Mouse (Mus musculus) midbrain, embryonic 11.5 days (tissue): Measurements from ENCODE around the gene Dnah12. TPM values are rescaled to one million over a fixed set of nuclear protein-coding genes. Genes with fewer than 3 reads are reported as not detected.

Source experiments
- ATAC-seq: fragments of 200-750 bp; cut with Nextera tagmentation; 2 replicates; pipeline ENCODE4 v1.8.0; 2017; ENCODE audit warnings: moderate TSS enrichment, moderate library complexity; ENCODE audit not compliant: low FRiP score
- DNase-seq: peaks from one replicate; pipeline ENCODE4 v3.0.0; 2015; ENCODE audit warnings: low spot score; ENCODE audit errors: missing footprints
- H3K27ac ChIP-seq: fragments of 300-500 bp; sonication (generic); 2 replicates; pipeline ENCODE4 v1.5.1; 2014; ENCODE audit warnings: low read depth, low read length
- H3K27me3 ChIP-seq: fragments of 300-500 bp; sonication (generic); 2 replicates; pipeline ENCODE4 v1.6.1; 2014; ENCODE audit warnings: mild to moderate bottlenecking, low read length, moderate library complexity, mixed read lengths; ENCODE audit not compliant: control insufficient read depth, insufficient read depth
- H3K36me3 ChIP-seq: fragments of 300-500 bp; sonication (generic); 2 replicates; pipeline ENCODE4 v1.6.1; 2014; ENCODE audit warnings: mild to moderate bottlenecking, low read length, moderate library complexity, mixed read lengths; ENCODE audit not compliant: control insufficient read depth, insufficient read depth
- H3K4me1 ChIP-seq: fragments of 300-500 bp; sonication (generic); 2 replicates; pipeline ENCODE4 v1.6.1; 2014; ENCODE audit warnings: low read length; ENCODE audit not compliant: control insufficient read depth, insufficient read depth
- H3K4me2 ChIP-seq: fragments of 300-500 bp; sonication (generic); 2 replicates; pipeline ENCODE4 v1.6.1; 2014; ENCODE audit warnings: mild to moderate bottlenecking, moderate library complexity
- H3K4me3 ChIP-seq: fragments of 300-500 bp; sonication (generic); 2 replicates; pipeline ENCODE4 v1.5.1; 2014; ENCODE audit warnings: low read depth, low read length
- H3K9ac ChIP-seq: fragments of 300-500 bp; sonication (generic); 2 replicates; pipeline ENCODE4 v1.6.1; 2014; ENCODE audit warnings: low read length
- H3K9me3 ChIP-seq: fragments of 300-500 bp; sonication (generic); 2 replicates; pipeline ENCODE4 v1.6.1; 2016; ENCODE audit warnings: low read length; ENCODE audit not compliant: control insufficient read depth
- WGBS: fragments of 180-500 bp; shearing (Covaris S2); extraction: QIAGEN DNeasy Blood & Tissue Kit; methylation state at CpG from one replicate; pipeline ENCODE4 v1.1.7; 2014; 5-methylcytosine and 5-hydroxymethylcytosine counted together
- polyA plus RNA-seq: library from polyadenylated mRNA; unstranded; fragments of >200 nt; fragmentation: Nextera tagmentation; extraction: Ambion mirVana; gene quantifications from 2 replicates; pipeline ENCODE4 v1.2.1, GENCODE M21; 2014

The Dnah12 gene
- polyA plus RNA-seq, 1 experiment from 2014 or later: not detected

DNA sequence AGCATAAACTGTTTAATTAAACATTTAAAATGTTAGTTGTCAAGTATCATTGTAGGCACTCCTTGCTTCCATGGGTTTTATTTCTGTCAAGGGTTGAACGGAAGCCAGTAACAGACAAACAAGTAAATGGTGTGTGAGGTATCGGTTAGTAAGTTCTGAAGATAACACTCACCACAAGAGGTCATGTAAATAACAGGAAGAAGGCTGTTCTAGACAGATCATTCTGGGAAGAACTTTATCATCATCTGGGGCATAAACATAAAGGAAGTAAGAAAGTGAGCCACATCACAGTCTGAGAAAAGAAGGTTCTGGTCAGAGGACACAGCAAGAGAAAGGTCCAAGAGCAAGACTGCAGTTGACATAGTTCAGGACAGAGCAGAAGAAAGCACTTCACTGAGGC, 132.9 kb downstream of the Dnah12 start:
- ATAC-seq (no peak), DNase-seq (no peak)
- Histone ChIP-seq H3K4me1 (no peaks in the 10 kb centered on the region), H3K9ac (no peak overlapping the region), H3K27me3 (no peaks in the 10 kb centered on the region), H3K9me3 (no peaks in the 10 kb centered on the region), H3K4me3 (no peak overlapping the region), H3K36me3 (no peaks in the 10 kb centered on the region), H3K4me2 (no peak overlapping the region), H3K27ac (no peak overlapping the region)
- 91% methylated on average over 2 of the region's 2 CpGs for WGBS

DNA sequence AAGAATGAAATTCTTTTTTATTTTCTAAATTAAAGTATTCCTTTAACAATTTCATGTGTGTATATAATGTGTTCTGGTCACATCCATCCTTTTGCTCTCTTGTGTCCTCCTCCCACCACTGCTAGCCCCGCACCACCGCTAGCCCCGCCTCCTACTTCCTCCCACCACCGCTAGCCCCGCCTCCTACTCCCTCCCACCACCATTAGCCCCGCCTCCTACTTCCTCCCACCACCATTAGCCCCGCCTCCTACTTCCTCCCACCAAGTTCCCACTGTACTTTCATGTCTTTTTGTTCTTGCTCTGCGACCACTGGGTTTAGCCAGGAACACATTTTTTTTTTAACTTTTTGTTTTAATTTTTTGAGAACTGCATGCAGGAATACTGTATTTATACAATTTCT, 160.0 kb downstream of the Dnah12 start:
- Histone ChIP-seq H3K9ac (no peak overlapping the region), H3K36me3 (no peaks in the 10 kb centered on the region), H3K27me3 (no peaks in the 10 kb centered on the region), H3K9me3 (no peaks in the 10 kb centered on the region), H3K27ac (no peak overlapping the region), H3K4me1 (no peaks in the 10 kb centered on the region), H3K4me3 (no peak overlapping the region), H3K4me2 (no peak overlapping the region)
- 82% methylated on average over 8 of the region's 8 CpGs for WGBS
- ATAC-seq (no peak), DNase-seq (no peak)

- Histone ChIP-seq H3K4me3 (no peak overlapping the region), H3K9ac (no peak overlapping the region), H3K27me3 (no peaks in the 10 kb centered on the region), H3K9me3 (no peaks in the 10 kb centered on the region), H3K27ac (no peak overlapping the region), H3K36me3 (no peaks in the 10 kb centered on the region), H3K4me2 (no peak overlapping the region), H3K4me1 (no peaks in the 10 kb centered on the region)
- no peak for ATAC-seq
- DNase-seq: no peak
- 82% methylated on average over 2 of the region's 2 CpGs for WGBS
Measured at GRCm38 (mm10) chr14:26854066-26854465, 161.0 kb downstream of the Dnah12 start.

GRCm38 (mm10) chr14:26858364-26858763, 165.3 kb downstream of the Dnah12 start:
- DNase-seq: no peak
- no peaks in the 10 kb centered on the region for H3K27me3 ChIP-seq
- no peaks in the 10 kb centered on the region for H3K36me3 ChIP-seq
- H3K9me3 ChIP-seq: no peaks in the 10 kb centered on the region
- no peak overlapping the region for H3K4me3 ChIP-seq
- no peak overlapping the region for H3K4me2 ChIP-seq
- H3K4me1 ChIP-seq: no peaks in the 10 kb centered on the region
- no peak for ATAC-seq
- H3K27ac ChIP-seq: no peak overlapping the region
- 79% methylated on average over 2 of the region's 2 CpGs for WGBS
- no peak overlapping the region for H3K9ac ChIP-seq

- Histone ChIP-seq H3K4me1 (no peaks in the 10 kb centered on the region), H3K27me3 (no peaks in the 10 kb centered on the region), H3K27ac (no peak overlapping the region), H3K4me2 (no peak overlapping the region), H3K4me3 (no peak overlapping the region), H3K36me3 (no peaks in the 10 kb centered on the region), H3K9ac (no peak overlapping the region), H3K9me3 (no peaks in the 10 kb centered on the region)
- DNase-seq: no peak
- WGBS: 90% methylated on average over 3 of the region's 3 CpGs
- ATAC-seq: no peak
Measured at GRCm38 (mm10) chr14:26859024-26859423, 165.9 kb downstream of the Dnah12 start.

- H3K4me2 ChIP-seq: no peak overlapping the region
- no peak overlapping the region for H3K27ac ChIP-seq
- no peaks in the 10 kb centered on the region for H3K4me1 ChIP-seq
- H3K27me3 ChIP-seq: no peaks in the 10 kb centered on the region
- no peaks in the 10 kb centered on the region for H3K9me3 ChIP-seq
- ATAC-seq (no peak), DNase-seq (no peak)
- whole genome bisulfite sequencing: 64% methylated on average over 9 of the region's 9 CpGs
- no peaks in the 10 kb centered on the region for H3K36me3 ChIP-seq
- H3K4me3 ChIP-seq: no peak overlapping the region
- no peak overlapping the region for H3K9ac ChIP-seq
Measured at GRCm38 (mm10) chr14:26867356-26867755, 174.3 kb downstream of the Dnah12 start.

DNA sequence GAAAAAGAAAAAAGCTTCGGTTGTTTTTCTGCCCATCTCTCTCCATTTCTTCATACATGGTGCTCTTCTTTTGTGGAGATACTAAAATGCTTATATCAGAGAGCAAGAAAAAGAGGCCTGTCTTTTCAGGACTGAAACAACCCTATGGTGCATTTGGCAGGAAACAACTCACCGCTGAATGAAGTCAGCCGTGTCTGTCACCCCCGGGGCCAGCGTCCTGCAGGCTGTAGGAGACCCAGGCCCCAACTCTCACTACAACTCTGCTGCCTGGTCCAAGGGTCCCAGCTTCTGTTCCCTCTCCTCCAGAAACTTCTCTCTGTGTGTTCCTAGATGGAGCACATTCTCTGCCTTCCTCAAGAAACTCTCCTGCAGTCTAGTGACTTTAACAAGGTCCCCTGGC, 175.2 kb downstream of the Dnah12 start:
- DNase-seq (no peak), ATAC-seq (no peak)
- H3K27me3 ChIP-seq: no peaks in the 10 kb centered on the region
- H3K4me3 ChIP-seq: no peak overlapping the region
- WGBS: 86% methylated on average over 5 of the region's 5 CpGs
- H3K9ac ChIP-seq: no peak overlapping the region
- H3K4me2 ChIP-seq: no peak overlapping the region
- no peaks in the 10 kb centered on the region for H3K9me3 ChIP-seq
- no peaks in the 10 kb centered on the region for H3K36me3 ChIP-seq
- H3K4me1 ChIP-seq: no peaks in the 10 kb centered on the region
- no peak overlapping the region for H3K27ac ChIP-seq

DNA sequence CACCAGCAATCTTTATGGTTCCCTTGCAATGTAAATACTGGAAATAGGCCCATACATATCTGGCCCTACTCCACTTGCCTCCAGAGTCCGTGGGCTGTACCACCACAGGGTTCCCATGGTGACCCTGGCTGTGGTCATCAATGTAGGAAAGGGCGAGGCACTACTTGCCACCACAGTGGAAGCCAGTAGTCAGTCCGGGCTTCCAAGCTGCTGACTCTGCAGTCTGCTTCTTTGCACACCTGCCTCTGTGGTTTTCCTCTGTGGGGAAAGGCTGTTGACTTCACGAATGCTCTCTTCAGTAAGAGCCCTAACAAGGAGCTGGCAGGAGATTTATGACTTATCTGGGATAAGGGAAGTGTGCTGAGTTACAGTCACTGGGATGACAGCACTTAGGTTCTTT, 185.7 kb downstream of the Dnah12 start:
- H3K4me2 ChIP-seq: no peak overlapping the region
- H3K27ac ChIP-seq: no peak overlapping the region
- no peaks in the 10 kb centered on the region for H3K36me3 ChIP-seq
- no peak overlapping the region for H3K9ac ChIP-seq
- no peak for ATAC-seq
- DNase-seq: no peak
- H3K9me3 ChIP-seq: no peaks in the 10 kb centered on the region
- no peaks in the 10 kb centered on the region for H3K27me3 ChIP-seq
- no peak overlapping the region for H3K4me3 ChIP-seq
- no peaks in the 10 kb centered on the region for H3K4me1 ChIP-seq
- WGBS: 74% methylated on average over 4 of the region's 4 CpGs

DNA sequence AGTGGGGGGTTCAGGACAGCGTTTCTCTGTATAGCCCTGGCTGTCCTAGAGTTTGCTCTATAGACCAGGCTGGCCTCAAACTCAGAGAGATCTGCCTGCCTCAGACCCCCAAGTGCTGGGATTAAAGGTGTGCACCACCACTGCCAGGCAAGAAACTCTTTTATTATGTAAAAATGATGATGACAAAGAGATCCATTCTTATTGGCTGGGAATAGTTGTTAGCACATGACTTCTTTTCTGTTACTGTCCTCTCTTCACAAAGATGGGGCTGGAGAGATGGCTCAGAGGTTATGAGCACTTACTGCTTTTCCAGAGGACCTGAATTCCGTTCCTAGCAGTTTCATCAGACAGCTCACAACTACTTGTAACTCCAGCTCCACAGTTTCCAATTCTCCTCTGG, 186.9 kb downstream of the Dnah12 start:
- H3K27ac ChIP-seq: no peak overlapping the region
- H3K9me3 ChIP-seq: no peaks in the 10 kb centered on the region
- no peak for DNase-seq
- no peak overlapping the region for H3K4me2 ChIP-seq
- WGBS: 75% methylated on average over 2 of the region's 2 CpGs
- no peak overlapping the region for H3K4me3 ChIP-seq
- no peaks in the 10 kb centered on the region for H3K4me1 ChIP-seq
- H3K27me3 ChIP-seq: no peaks in the 10 kb centered on the region
- H3K36me3 ChIP-seq: no peaks in the 10 kb centered on the region
- no peak for ATAC-seq
- no peak overlapping the region for H3K9ac ChIP-seq

DNA sequence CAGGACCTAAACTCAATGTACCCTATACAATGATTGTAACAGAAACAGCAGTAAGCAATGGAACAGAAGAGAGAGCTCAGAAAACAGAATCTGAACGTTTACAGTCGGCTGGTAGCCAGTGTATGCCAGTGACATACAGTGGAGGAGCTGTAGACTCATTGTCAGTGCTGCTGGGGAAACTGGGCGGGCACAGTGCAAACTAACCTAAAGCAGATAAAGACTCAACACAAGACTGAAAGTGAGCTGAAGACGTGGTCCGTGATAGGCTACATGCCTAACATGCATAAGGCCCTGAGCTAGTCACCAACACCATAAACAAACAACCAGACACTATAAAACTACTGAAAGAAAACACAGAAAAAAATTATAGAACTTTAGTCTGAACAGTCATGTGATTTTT, 188.6 kb downstream of the Dnah12 start:
- Histone ChIP-seq H3K4me2 (no peak overlapping the region), H3K36me3 (no peaks in the 10 kb centered on the region), H3K27ac (no peak overlapping the region), H3K9ac (no peak overlapping the region), H3K4me3 (no peak overlapping the region), H3K9me3 (no peaks in the 10 kb centered on the region), H3K27me3 (no peaks in the 10 kb centered on the region), H3K4me1 (no peaks in the 10 kb centered on the region)
- DNase-seq (no peak), ATAC-seq (no peak)
- WGBS: 87% methylated on average over 5 of the region's 5 CpGs
